Mouse (Mus musculus) cerebellum, adult 9-10 months (tissue): Measurements from ENCODE around the gene Gje1.

Experiments
- DNase-seq: peaks from one replicate; pipeline ENCODE4 v3.0.0; 2022

The Gje1 gene

DNA sequence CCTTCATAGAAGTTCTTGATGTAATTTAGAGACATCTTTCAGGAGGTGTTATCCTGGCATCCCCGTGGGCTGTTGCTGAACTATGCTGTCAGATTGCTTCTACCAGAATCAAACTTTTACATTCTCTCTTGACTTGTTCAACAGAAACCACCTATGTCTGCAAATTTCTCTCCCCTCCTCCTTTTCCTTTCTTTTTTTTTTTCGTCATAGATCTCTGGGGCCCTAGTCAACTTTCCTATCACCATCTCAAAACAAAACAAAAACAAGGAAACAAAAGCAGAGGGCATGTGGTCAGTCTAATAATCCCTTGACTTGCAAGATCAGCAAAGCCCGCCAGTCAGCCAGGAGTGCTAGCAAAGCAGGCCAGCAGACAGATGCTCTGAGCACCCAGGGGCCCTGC is at the start of gene Gje1:
Gene Gje1 (minus strand): TSS at position 101 of the 400 bp plus-strand sequence.
- no peak for DNase-seq

DNA sequence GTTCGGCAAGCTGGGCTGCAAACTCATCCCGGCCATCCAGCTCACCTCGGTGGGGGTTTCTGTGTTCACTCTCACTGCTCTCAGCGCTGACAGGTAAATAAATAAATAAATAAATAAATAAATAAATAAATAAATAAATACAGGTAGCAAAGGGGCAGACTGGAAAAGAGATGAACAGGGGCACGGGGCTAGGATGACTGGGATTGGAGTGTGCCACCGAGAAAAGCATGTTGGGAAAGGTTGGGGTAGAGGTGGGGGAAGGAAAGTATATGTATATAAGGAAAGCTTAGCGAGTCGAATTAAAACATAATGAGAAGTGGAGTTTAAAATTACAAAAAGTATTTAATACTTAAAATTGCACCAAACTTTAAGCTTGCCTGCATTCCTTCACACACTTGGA is 42.6 kb upstream of the Gje1 start:
- no peak for DNase-seq

DNA sequence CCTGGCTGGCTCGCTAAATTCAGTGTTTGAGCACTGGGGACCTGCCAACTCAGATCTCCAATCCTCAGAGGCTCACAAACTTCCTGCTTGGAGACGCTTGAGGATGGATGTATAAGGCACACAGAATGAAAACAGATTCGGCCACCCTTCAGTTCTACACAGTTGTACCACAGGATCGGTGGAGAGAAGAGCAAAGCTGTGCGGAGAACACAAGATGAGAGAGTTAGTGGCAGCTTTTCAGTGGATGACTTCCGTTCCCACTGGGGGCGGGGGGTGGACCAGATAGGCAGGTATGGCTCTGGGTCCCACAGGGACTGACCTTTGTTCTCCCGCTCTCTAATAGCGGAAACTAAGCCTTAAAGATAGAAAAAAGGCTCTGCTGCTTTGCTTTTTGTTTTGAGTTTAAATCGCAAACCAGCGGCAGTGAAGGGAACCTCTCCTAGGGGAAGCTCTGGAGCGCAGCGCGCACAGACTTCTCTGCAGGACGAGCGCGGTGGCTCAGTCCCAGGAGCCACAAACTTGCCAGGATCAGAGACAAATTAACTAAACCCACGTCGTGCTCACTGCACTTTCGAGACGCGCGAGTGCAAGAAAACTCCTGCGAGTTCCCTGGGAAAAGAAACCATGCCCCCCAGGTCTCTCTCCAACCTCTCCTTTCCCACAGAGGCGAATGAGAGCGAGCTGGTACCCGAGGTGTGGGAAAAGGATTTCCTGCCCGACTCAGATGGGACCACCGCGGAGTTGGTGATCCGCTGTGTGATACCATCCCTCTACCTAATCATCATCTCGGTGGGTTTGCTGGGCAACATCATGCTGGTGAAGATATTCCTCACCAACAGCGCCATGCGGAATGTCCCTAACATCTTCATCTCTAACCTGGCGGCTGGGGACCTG is 41.9 kb upstream of the Gje1 start:
- no peak for DNase-seq

DNA sequence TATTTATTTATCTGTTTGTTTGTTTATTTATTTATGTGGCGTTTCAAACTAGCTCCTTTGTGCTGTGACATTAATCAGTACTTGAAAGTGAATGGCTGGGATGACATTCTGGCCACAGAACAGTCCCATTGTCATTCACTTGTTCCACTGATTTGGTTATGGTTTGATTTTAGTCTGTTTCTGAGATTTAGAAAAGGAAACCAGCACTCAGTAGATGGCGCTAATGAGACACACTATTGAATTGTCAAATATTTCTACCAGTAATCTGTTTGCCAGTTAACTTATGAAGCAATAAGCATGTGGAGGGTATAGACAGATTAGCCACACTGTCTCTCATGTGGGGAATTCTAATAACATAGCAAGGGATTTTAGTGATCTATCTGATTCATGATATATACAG is 16.3 kb upstream of the Gje1 start:
- peak; percentile 28 for DNase-seq

DNA sequence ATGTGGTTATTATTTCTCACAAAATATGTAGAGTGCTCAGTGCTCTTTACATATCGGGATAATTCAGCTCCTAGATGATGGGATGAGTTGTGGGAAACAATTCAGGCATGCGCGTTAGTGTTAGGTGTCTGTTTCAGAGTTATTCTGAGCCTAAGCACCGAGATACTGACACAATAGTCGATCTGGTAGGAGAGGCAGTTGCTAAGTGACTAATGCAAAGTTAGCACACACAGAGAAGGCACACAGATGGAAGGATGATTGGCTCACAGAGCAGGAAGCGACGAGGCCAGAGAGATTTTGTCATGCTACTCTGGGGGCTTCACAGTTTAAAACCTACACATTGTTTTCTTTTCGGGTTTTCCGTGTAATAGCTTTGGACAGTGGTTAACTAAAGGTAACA is 7.7 kb upstream of the Gje1 start:
- DNase-seq, result no peak

DNA sequence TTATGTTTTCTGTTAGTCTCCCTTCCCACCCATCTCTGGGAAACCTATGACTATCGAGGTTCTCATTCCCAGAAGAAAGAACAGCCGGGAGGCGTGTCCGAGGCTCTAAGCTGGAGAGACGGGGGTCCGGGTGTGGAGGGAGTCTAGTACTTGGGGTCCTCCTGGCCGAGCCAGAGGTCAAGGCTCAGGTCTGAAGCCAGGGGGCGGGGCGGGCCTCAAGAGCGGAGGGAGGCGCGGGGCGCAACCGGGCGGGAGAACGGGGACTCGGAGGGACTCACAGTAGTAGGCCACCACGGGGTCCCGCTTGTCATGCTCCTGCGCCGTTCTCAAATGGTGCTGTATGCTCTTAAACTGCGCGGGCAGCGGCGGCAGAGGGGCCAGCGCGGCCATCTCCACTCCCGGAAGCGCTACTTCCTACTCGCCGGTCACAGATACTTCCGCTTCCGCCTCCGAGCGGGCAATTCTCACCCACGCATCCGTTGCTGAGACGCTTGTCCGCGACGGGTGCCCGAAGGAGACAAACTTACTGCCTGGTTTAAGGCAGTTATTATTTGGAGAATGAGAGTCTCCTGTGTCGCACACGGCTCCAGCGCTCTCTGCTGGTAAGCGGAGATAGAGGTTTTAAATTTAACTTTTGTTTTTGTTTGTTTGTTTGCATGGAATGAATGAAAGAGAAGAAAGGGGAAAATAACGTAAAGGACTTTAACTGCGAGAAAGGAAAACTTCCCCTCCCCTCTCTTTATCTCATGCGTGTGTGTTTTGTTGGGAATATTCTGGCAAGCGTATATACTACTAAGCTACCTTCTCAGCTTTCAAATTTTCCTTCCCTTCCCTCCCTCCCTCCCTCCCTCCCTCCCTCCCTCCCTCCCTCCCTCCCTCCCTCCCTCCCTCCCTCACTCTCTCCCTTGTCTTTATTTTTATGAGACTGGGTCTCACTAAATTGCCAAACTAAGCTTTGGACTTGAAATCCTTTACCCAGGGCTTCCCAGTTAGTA is 12.6 kb downstream of the Gje1 start, which contains the start of the genes Vta1 and Nmbr:
Gene Vta1 (minus strand): TSS at position 489 of the 995 bp plus-strand sequence.
Gene Nmbr (plus strand): TSS at position 520 of the 995 bp plus-strand sequence.
- DNase-seq, result peak; percentile 98

DNA sequence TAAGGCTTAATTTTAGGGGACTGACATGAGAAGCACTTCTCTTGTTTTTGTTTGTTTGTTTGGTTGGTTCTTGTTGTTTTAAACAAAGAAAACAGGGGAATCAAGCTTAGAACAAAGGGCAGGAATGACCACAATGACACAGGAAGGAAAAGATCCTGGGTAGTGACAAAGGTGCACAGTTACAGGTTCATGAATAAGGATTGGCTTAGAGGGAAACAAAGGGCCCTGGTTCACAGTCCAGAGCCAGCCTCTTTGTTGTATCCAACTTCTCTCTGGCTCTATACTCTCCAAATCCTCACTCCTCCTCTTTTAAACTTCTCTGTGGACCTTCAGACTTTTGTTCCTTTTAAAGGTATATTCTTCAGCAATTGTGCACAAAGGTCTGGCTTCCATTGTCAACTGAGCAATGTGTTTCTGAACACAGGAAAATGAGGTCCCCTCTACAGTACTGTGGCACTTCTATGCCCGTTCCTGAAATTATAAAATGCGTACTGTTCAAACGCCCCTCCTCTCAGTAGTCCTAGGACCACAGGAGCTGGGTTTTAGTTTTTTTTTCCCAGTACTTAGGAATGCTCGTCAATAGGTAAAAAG is 14.1 kb downstream of the Gje1 start:
- no peak for DNase-seq

DNA sequence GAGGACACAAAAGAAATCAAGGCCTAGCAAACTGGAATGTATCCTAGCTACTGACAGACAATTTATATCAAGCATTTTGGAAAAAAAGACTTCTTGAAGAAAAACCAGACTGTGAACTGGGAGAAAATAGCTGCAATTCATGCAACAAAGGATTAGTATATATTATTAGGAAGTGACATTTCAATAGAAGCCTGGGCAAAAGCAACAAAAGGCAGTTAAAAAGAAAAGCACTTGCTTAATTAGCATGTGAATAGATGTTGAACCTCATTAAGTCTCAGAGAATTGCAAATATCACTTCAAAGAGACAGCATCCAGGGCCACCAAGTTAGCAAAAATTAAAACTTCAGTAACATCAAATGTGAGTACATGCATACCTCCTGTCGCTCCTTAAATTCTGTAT is 14.8 kb downstream of the Gje1 start:
- no peak for DNase-seq

DNA sequence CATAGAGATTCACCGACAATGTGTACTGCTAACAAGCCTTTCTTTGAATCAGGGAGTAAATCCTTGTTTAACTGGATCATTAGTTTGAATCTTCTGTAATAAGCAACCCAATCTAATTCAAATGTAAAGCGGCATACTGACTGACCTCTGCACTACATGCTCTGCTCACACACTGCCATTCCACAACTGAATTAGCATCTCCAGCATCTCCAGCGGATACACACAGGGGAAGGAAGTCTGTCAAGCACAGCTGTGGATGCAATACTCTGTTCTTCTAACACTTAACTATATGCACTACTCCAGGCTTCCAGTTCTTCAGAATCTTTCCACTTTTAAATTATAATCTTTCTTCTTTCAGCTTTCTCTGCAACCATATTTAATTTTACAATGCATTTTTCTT is 27.7 kb downstream of the Gje1 start:
- no peak for DNase-seq

DNA sequence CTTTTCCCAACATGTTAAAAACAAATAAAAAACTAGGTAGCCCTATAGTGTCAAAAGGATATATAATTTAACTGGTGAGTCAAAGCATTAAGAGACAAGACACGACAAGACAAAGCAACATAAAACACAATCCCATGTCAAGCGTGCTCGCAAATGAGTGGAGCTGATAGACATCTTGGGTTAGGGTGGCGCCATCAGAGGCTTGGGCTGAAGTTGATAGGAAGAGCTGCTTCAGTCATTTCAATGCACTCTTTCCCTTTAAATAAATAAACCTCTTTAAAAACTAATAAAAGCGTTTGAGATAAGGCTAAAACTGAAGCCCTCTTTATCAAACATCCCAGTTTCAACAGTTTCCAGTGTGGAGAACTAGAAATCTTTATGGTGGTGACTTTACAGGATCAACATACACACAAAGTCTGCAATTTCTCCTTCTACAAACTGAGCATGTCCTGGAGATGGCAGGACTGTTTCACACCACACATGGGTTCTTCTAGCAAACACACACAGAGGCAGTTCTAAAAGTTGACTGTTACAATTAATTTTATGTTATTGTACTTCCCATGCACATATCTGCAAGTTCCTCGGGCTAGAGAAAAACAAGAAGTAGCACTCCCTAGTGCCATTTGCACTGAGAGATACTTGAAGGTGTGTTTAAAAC is 29.1 kb downstream of the Gje1 start:
- no peak for DNase-seq

DNA sequence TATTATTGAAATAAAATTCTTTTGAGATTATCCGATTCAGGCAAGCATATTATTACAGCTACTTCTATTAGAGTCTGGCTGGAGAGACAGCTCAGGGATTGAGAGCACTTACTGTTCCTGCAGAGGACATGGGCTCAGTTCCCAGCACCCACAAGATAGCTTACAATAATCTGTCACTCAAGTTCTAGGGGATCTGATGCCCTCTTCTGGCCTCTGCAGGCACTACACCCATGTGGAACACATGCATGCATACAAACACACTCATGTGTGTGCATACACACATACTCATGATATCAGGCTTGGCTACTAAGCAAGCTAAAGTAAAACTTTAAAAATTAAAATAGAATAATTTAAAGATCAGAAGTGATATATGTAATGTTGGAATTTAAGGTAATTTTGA is 32.4 kb downstream of the Gje1 start:
- no peak for DNase-seq

DNA sequence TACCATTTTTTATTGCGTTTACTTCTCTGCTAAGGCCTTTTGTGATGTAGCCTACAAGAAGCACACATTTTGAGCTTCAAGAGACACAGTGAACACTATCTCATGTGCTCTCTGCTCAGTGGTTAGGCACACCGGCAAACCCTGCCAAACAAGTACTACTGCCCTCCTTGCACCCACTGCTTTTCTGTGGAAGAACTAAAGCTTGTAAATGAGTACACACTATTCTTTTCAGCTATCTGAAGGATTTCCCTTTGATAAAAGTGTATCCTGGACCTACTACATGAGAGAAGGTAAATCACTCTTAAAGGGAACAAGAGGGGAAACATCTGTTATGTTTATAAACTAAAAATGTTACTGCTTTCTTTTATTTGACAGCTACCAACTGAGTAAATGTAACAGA is 51.9 kb downstream of the Gje1 start:
- DNase-seq, result no peak
